Mouse (Mus musculus) midbrain, embryonic 15.5 days (tissue): ENCODE measurements around the gene Inca1. TPM values are rescaled to one million over a fixed set of nuclear protein-coding genes. Genes with fewer than 3 reads are reported as not detected.
A peak's percentile ranks its signal among the peaks of the same experiment; 100 is the strongest.

Experiments
- ATAC-seq: fragments of 200-750 bp; cut with Nextera tagmentation; replicated peaks from 2 replicates; pipeline ENCODE4 v1.8.0; 2017; ENCODE audit warnings: moderate TSS enrichment
- H3K27ac ChIP-seq: fragments of 300-500 bp; sonication (generic); 2 replicates; pipeline ENCODE4 v1.5.1; 2015; ENCODE audit warnings: mild to moderate bottlenecking, inconsistent platforms
- H3K27me3 ChIP-seq: fragments of 300-500 bp; sonication (generic); replicated peaks from 2 replicates; pipeline ENCODE4 v1.6.1; 2015; ENCODE audit warnings: inconsistent platforms
- H3K36me3 ChIP-seq: fragments of 300-500 bp; sonication (generic); replicated peaks from 2 replicates; pipeline ENCODE4 v1.6.1; 2015; ENCODE audit warnings: inconsistent platforms
- H3K4me1 ChIP-seq: fragments of 300-500 bp; sonication (generic); 2 replicates; pipeline ENCODE4 v1.6.1; 2015; ENCODE audit warnings: inconsistent platforms
- H3K4me2 ChIP-seq: fragments of 300-500 bp; sonication (generic); 2 replicates; pipeline ENCODE4 v1.6.1; 2015; ENCODE audit warnings: inconsistent platforms, mild to moderate bottlenecking, moderate library complexity
- H3K4me3 ChIP-seq: fragments of 300-500 bp; sonication (generic); 2 replicates; pipeline ENCODE4 v1.5.1; 2015; ENCODE audit warnings: mild to moderate bottlenecking, inconsistent platforms
- H3K9ac ChIP-seq: fragments of 300-500 bp; sonication (generic); 2 replicates; pipeline ENCODE4 v1.6.1; 2015; ENCODE audit warnings: mild to moderate bottlenecking, inconsistent platforms
- H3K9me3 ChIP-seq: fragments of 300-500 bp; sonication (generic); 2 replicates; pipeline ENCODE4 v1.6.1; 2016; ENCODE audit warnings: inconsistent platforms
- WGBS: fragments of 180-500 bp; shearing (Covaris S2); methylation state at CpG from one replicate; pipeline ENCODE4 v1.1.7; 2015; ENCODE audit warnings: mixed read lengths; 5-methylcytosine and 5-hydroxymethylcytosine counted together
- polyA plus RNA-seq: library from polyadenylated mRNA; unstranded; fragments of >200 nt; fragmentation: Nextera tagmentation; extraction: Ambion mirVana; gene quantifications from 2 replicates; pipeline ENCODE4 v1.2.1, GENCODE M21; 2015

Gene Inca1
- polyA plus RNA-seq, 1 experiment from 2014 or later = 1.7 TPM

- no peaks in the 10 kb centered on the region for H3K9me3 ChIP-seq
- 94% methylated on average over 9 of the region's 9 CpGs for WGBS
- H3K27me3 ChIP-seq = no peaks in the 10 kb centered on the region
- H3K4me3 ChIP-seq = no peak overlapping the region
- H3K4me2 ChIP-seq = no peak overlapping the region
- H3K27ac ChIP-seq = no peak overlapping the region
- peaks cover 15% of the 10 kb centered on the region for H3K4me1 ChIP-seq
- ATAC-seq = no peak
- H3K9ac ChIP-seq = no peak overlapping the region
- H3K36me3 ChIP-seq = peaks cover 29% of the 10 kb centered on the region
These were observed 35.2 kb downstream of the Inca1 start for GRCm38 (mm10) chr11:70664741-70665140.

GRCm38 (mm10) chr11:70663957-70664356, 36.0 kb downstream of the Inca1 start:
- Histone ChIP-seq H3K9ac (no peak overlapping the region), H3K4me1 (peaks cover 15% of the 10 kb centered on the region), H3K27ac (no peak overlapping the region), H3K4me3 (no peak overlapping the region), H3K4me2 (no peak overlapping the region), H3K27me3 (no peaks in the 10 kb centered on the region), H3K9me3 (no peaks in the 10 kb centered on the region), H3K36me3 (peaks cover 29% of the 10 kb centered on the region)
- ATAC-seq = no peak
- WGBS = 92% methylated on average over 6 of the region's 6 CpGs

GRCm38 (mm10) chr11:70663101-70663500, 36.9 kb downstream of the Inca1 start:
- H3K4me2 ChIP-seq = no peak overlapping the region
- H3K9ac ChIP-seq = no peak overlapping the region
- no peaks in the 10 kb centered on the region for H3K27me3 ChIP-seq
- H3K4me3 ChIP-seq = no peak overlapping the region
- peaks cover 29% of the 10 kb centered on the region for H3K36me3 ChIP-seq
- no peak overlapping the region for H3K27ac ChIP-seq
- no peaks in the 10 kb centered on the region for H3K9me3 ChIP-seq
- 86% methylated on average over 8 of the region's 8 CpGs for WGBS
- peaks cover 12% of the 10 kb centered on the region for H3K4me1 ChIP-seq
- no peak for ATAC-seq

- ATAC-seq = no peak
- peaks cover 11% of the 10 kb centered on the region for H3K4me1 ChIP-seq
- no peak overlapping the region for H3K4me3 ChIP-seq
- H3K9me3 ChIP-seq = no peaks in the 10 kb centered on the region
- 0 out of 2 replicates have a peak, but pooled peaks cover 2% of the 10 kb centered on the region for H3K27me3 ChIP-seq
- H3K9ac ChIP-seq = no peak overlapping the region
- H3K27ac ChIP-seq = no peak overlapping the region
- H3K4me2 ChIP-seq = no peak overlapping the region
- H3K36me3 ChIP-seq = peaks cover 29% of the 10 kb centered on the region
- 92% methylated on average over 8 of the region's 8 CpGs for WGBS
These were observed 39.4 kb downstream of the Inca1 start for GRCm38 (mm10) chr11:70660571-70660970.

- Histone ChIP-seq H3K4me2 (no peak overlapping the region), H3K4me1 (peaks cover 17% of the 10 kb centered on the region), H3K9ac (no peak overlapping the region), H3K27me3 (0 out of 2 replicates have a peak, but pooled peaks cover 2% of the 10 kb centered on the region), H3K36me3 (peaks cover 17% of the 10 kb centered on the region), H3K27ac (no peak overlapping the region), H3K4me3 (no peak overlapping the region), H3K9me3 (no peaks in the 10 kb centered on the region)
- WGBS = 82% methylated on average over 8 of the region's 8 CpGs
- no peak for ATAC-seq
These were observed 41.0 kb downstream of the Inca1 start for GRCm38 (mm10) chr11:70658942-70659341.

- no peak overlapping the region for H3K27ac ChIP-seq
- H3K4me1 ChIP-seq = peaks cover 17% of the 10 kb centered on the region
- no peak overlapping the region for H3K9ac ChIP-seq
- no peaks in the 10 kb centered on the region for H3K9me3 ChIP-seq
- no peak for ATAC-seq
- 92% methylated on average over 5 of the region's 5 CpGs for WGBS
- no peak overlapping the region for H3K4me2 ChIP-seq
- peaks cover 13% of the 10 kb centered on the region; the same call in 1 of the 2 replicates for H3K36me3 ChIP-seq
- H3K4me3 ChIP-seq = no peak overlapping the region
- 0 out of 2 replicates have a peak, but pooled peaks cover 2% of the 10 kb centered on the region for H3K27me3 ChIP-seq
These were observed 41.4 kb downstream of the Inca1 start for GRCm38 (mm10) chr11:70658521-70658920.

- H3K9me3 ChIP-seq = no peaks in the 10 kb centered on the region
- no peak overlapping the region for H3K27ac ChIP-seq
- no peak overlapping the region for H3K9ac ChIP-seq
- H3K27me3 ChIP-seq = 0 out of 2 replicates have a peak, but pooled peaks cover 2% of the 10 kb centered on the region
- peaks cover 9% of the 10 kb centered on the region; the same call in 1 of the 2 replicates for H3K36me3 ChIP-seq
- H3K4me3 ChIP-seq = no peak overlapping the region
- peaks cover 20% of the 10 kb centered on the region for H3K4me1 ChIP-seq
- 66% methylated on average over 9 of the region's 9 CpGs for WGBS
- no peak for ATAC-seq
- no peak overlapping the region for H3K4me2 ChIP-seq
These were observed 42.0 kb downstream of the Inca1 start for GRCm38 (mm10) chr11:70657991-70658390.

- Histone ChIP-seq H3K9ac (no peak overlapping the region), H3K27ac (no peak overlapping the region), H3K36me3 (peaks cover 6% of the 10 kb centered on the region; the same call in 1 of the 2 replicates), H3K27me3 (0 out of 2 replicates have a peak, but pooled peaks cover 2% of the 10 kb centered on the region), H3K9me3 (no peaks in the 10 kb centered on the region), H3K4me2 (no peak overlapping the region), H3K4me1 (peaks cover 24% of the 10 kb centered on the region), H3K4me3 (no peak overlapping the region)
- WGBS = 53% methylated on average over 6 of the region's 6 CpGs
- no peak for ATAC-seq
These were observed 42.4 kb downstream of the Inca1 start for GRCm38 (mm10) chr11:70657573-70657972.

GRCm38 (mm10) chr11:70656964-70657363, 43.0 kb downstream of the Inca1 start, which contains the start of gene Eno3:
Gene Eno3, plus strand, starts transcription at chr11:70657202.
- Histone ChIP-seq H3K4me2 (peak within 1 kb of the TSS; percentile 93), H3K4me1 (peaks cover 30% of the 10 kb centered on the region), H3K27ac (peak within 1 kb of the TSS; percentile 97), H3K36me3 (peaks cover 7% of the 10 kb centered on the region; the same call in 1 of the 2 replicates), H3K4me3 (peak within 1 kb of the TSS; percentile 99), H3K9ac (peak within 1 kb of the TSS; percentile 45), H3K9me3 (no peaks in the 10 kb centered on the region), H3K27me3 (0 out of 2 replicates have a peak, but pooled peaks cover 2% of the 10 kb centered on the region)
- WGBS = 19% methylated on average over 3 of the region's 3 CpGs
- ATAC-seq = no peak

GRCm38 (mm10) chr11:70656456-70656927, 43.5 kb downstream of the Inca1 start:
- H3K9me3 ChIP-seq = no peaks in the 10 kb centered on the region
- H3K27me3 ChIP-seq = 0 out of 2 replicates have a peak, but pooled peaks cover 2% of the 10 kb centered on the region
- H3K36me3 ChIP-seq = peaks cover 8% of the 10 kb centered on the region; the same call in 1 of the 2 replicates
- H3K4me2 ChIP-seq = peak overlapping the region; percentile 93
- ATAC-seq = no peak
- WGBS = 5% methylated on average over 16 of the region's 16 CpGs
- H3K27ac ChIP-seq = peak overlapping the region; percentile 97; the same call in 1 of the 2 replicates
- peaks cover 33% of the 10 kb centered on the region for H3K4me1 ChIP-seq
- peak overlapping the region; percentile 45 for H3K9ac ChIP-seq
- peak overlapping the region; percentile 99 for H3K4me3 ChIP-seq

GRCm38 (mm10) chr11:70655571-70656455, 44.1 kb downstream of the Inca1 start:
- no peak; the same call in 1 of the 2 replicates for ATAC-seq
- H3K4me1 ChIP-seq = peaks cover 36% of the 10 kb centered on the region
- peak overlapping the region; percentile 97 for H3K27ac ChIP-seq

GRCm38 (mm10) chr11:70654923-70655570, 44.9 kb downstream of the Inca1 start:
- Histone ChIP-seq H3K27me3 (0 out of 2 replicates have a peak, but pooled peaks cover 2% of the 10 kb centered on the region), H3K4me2 (peak overlapping the region; percentile 93), H3K9ac (peak overlapping the region; percentile 99), H3K27ac (peak overlapping the region; percentile 97), H3K36me3 (peaks cover 19% of the 10 kb centered on the region), H3K9me3 (no peaks in the 10 kb centered on the region), H3K4me1 (peaks cover 38% of the 10 kb centered on the region), H3K4me3 (peak overlapping the region; percentile 99)
- under 1% methylated on average over 48 of the region's 48 CpGs for WGBS
- peak; percentile 63 for ATAC-seq

More at GRCm38 (mm10) chr11:70655571-70656455, 44.1 kb downstream of the Inca1 start:
- Histone ChIP-seq H3K4me3 (peak overlapping the region; percentile 99), H3K9me3 (no peaks in the 10 kb centered on the region), H3K4me2 (peak overlapping the region; percentile 93), H3K9ac (peak overlapping the region; percentile 99), H3K27me3 (0 out of 2 replicates have a peak, but pooled peaks cover 2% of the 10 kb centered on the region), H3K36me3 (peaks cover 13% of the 10 kb centered on the region)
- 1% methylated on average over 59 of the region's 61 CpGs for WGBS
